Mouse (Mus musculus): ENCODE measurements around the gene Kcnt2.

Gene Kcnt2

DNA sequence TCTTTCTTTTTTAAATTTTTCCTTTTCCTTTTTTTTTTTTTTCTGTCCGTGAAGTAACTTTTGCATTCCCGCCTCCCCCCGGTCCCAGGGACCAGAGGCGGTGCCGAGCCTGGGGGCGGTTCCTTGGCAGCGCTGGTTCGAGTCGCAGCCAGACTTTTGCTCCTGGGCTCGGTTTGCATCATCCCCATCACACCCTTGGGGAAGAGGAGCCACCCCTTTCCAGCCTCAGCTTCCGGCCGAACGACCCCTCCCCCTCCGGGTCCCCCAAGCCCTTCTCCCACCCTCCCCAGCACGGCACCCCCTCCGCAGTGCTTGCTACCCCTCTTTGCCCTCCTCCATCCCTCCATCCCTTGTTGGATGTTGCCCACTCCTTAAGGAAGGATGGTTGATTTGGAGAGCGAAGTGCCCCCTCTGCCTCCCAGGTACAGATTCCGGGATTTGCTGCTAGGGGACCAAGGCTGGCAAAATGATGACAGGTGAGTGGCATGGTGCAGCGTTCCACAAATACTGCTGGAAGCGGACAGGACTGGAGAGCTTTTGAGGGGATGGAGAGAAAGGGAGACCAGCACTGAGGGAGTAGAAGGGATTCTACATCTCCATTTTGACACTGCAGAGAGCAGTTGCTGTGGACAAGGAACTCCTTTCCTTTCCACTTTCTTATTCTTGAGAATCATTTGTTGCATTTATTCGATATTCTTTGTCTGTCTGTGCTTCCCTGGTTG lies at the start of gene Kcnt2:
Gene Kcnt2 (plus strand): TSS at position 283 of the 722 bp plus-strand sequence.
- DNase-seq (ENCODE audit: low spot score in 2 of 2), result peak; percentile 62 to 67

DNA sequence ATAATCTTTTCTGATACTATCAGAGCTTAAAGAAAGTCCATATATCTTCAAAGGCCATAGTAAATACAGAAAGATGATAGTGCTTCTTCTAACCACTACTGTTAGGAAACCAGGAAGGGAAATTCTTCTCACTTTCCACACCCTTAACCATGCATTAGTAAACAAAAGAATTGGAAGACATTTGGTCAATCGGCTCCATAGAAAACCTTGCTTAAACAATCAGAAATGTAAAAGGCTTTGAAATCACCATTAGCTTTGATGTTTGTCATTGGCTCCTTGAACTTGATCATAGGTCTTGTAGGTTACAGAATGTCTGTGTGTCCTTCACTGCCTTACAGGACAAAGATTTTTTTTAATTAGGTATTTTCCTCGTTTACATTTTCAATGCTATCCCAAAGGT lies 40.6 kb upstream of the Kcnt2 start:
- no peak for DNase-seq (ENCODE audit: low spot score in 2 of 2)

DNA sequence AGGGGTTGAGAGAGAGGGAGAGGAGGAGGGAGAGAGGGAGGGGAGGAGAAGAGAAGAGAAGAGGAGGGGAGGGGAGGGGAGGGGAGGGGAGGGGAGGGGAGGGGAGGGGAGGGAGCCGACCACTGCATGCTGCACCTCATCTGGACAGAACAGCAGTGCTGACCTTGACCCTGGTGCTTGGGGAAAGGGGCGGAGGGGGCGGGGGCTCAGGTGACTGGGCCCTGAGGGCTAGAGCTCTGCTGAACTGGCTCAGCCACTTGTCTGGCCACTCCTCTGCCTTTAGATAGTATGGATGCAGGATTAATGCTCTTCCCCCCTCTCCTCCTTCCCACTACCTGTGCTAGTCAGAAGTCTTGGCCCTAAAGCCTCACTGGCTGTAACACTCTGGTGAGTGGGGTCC lies 20.7 kb upstream of the Kcnt2 start:
- no peak for DNase-seq (ENCODE audit: low spot score in 2 of 2)

DNA sequence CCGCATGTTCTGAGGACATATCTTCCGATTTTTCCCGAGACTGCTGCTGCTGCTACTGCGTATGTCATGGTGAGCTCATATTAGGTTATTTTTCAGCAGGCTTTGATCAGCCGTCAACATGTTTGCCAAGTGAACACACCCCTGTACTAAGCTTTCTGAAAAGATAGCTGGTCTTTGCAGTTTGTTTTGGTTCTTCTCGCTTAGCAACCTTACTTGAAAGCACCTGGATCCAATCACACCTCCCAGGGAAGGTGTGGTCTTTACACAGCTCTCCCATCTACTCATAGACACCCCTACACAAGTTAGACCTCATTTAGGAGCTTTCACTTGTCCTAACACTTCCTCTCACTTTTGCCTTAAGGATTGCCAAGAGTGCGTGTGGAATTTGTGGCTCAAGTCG lies 19.3 kb upstream of the Kcnt2 start:
- DNase-seq (ENCODE audit: low spot score in 2 of 2), result no peak

DNA sequence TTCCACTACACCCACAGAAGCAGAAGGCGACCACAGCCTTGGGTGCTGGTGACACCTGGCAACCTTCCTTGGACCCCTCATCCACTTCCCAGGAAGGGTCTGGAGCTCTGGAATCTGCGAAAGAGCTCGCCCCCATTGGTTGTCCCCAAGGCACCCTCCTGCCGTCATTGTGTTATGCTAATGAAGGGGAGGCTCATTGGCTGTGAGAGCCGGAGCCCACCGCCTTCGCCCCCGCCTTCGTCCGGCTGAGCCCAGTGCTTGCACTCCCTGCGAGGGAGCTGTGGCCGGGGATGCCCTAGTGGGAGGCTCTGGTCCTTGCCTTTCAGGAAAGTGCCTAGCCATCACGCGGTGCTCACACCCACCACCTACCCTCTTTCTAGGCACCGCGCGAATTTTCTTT lies 493 bp upstream of the Kcnt2 start:
- DNase-seq (ENCODE audit: low spot score in 2 of 2), result peak; percentile 65

DNA sequence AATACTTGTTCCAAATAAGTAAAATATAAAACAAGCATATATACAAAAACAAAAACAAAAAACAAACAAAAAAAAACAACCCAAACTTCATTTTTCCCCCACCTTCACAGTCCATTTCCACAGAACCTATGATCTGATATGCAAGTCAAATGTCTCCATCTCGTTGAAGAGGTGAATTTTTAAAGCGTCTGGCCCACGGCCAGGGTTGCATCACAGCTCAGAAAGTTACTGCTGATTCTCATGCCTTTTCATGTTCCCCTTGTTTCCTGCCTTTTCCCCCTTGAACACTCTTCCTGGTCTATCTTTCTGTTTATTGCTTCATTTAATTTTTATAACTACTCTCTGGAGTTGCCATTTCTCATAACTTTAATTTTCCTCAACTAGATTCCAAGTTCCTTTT lies 18.7 kb downstream of the Kcnt2 start:
- DNase-seq (ENCODE audit: low spot score in 2 of 2), result no peak

DNA sequence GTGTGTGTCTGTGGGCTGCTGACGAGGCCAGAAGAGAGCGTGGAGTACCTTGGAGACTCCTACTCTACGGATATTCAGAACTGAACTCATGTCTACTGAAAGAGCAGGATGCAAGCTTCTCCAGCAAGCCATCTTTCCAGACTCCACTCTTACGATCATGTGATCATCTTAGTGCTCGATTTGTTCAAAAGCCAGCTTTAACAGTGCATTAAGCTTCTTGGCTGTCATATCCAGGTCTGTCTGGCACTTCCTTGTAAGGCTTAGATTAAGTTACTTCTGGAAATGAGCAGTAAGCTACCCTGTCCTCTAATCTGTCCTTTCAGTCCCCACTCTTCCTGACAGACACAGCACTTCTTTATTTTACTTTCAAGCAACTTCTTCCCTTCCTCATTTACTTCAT lies 20.1 kb downstream of the Kcnt2 start:
- DNase-seq (ENCODE audit: low spot score in 2 of 2), result no peak

DNA sequence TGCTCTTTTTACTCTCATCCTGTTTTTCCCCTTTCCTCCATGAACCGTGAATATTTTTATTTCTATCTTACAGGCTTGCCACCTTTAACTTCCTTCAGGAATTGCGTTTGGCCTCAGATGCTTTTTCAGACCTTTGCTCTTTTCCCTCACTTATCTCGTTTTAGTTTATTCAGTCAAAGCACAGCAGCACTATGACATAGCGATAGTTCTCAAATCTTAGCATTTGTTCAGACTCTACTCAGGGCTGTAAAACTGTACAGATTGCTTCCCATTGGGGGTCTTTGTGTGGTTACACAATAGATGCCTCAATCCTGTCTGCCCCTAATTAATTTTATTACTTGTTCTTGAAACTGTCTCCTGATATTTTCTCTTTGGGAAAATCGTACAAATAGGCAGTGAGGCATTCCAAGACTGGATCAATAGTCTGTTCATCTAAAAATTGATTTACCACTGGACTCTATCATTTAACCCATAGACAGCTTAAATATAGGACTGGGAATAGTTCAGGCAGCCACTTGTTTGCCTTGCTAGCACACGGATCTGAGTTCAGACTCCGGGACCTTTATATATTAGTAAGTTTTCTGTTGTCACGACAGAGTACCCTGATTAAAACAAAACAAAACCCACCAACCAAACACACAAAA lies 20.8 kb downstream of the Kcnt2 start:
- no peak for DNase-seq (ENCODE audit: low spot score in 2 of 2)

DNA sequence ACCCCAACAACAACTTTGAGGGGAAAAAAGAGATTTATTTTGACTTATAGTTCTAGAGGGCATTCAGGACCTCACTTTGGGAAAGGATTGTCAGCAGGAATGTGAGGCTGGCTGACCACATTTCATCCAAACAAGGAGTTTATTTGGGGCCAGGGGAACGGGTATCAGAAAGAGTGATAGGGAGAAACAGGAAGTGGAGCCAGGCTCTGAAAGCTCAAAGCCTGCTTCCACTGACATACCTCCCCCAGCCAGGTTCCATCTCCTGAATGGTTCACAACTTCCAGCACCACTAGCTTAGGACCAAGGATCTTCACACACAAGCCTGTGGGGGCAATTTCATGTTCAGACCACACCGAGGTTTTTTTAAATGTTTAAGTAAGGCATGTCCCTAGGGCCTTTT lies 21.3 kb downstream of the Kcnt2 start:
- no peak for DNase-seq (ENCODE audit: low spot score in 2 of 2)

DNA sequence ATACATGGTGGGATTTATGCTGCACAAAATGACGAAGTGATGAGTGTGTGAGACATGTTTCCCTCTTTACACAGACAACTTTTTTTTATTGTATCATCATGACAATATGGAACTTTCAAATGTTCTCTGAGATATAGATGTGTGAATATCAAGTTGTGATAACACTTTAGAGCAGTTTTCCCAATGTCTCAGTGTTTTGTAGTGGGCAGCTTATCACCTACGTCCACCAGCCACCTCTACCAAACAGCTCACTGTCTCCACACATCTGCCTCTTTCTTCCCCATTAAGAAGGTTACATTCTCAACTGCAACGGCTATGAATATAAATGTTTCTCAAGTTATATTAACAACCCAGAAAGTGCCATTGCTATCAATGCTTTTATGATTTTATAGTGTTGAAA lies 27.7 kb downstream of the Kcnt2 start:
- DNase-seq (ENCODE audit: low spot score in 2 of 2), result no peak

DNA sequence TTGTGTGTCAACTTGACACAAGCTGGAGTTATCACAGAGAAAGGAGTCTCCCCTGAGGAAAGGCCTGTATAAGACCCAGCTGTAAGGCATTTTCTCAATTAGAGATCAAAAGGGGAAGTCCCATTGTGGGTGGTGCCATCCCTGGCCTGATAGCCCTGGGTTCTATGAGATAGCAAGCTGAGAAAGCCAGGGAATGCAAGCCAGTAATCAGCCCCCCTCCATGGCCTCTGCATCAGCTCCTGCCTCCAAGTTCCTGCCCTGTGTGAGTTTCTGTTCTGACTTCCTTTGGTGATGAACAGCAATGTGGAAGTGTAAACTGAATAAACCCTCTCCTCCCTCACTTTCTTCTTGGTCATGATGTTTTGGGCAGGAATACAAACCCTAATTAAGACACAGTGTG lies 29.9 kb downstream of the Kcnt2 start:
- no peak for DNase-seq (ENCODE audit: low spot score in 2 of 2)

DNA sequence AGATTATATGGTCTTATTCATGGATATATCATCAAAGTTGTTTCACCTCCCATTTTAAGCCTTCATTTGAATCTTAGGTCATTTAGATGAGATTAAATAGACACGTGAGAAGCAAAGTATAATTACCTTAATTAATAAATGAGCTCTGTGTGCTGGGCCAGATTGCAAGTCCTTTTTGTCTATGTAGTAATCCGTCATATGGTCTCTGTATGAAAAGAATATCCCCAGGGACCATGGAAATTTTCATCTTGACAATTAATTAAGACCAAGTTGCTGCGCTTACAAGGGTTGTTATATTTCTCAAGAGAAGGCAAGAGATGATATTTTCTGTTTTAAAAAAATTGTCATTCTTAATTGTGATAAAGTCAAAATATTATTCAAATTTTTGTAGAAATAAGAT lies 47.2 kb downstream of the Kcnt2 start:
- DNase-seq (ENCODE audit: low spot score in 2 of 2), result no peak

DNA sequence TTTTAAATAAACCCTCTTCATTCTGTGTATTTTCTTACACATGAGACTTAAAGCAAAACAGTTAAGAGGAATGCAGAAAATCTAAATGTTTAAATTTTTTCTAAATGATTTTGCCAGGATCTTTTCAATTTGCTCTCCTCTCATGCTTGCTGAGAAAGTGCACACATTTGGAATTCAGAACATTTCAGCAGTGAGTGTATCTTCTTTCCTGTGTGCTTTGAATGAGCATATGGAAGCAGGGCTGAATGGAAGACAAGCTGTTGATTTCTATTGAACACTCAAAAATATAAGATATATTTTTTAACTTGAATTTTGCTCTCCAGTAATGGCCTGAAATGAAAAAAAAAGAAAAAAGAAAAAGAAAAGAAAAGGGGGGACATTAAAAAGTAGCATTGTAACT lies 49.5 kb downstream of the Kcnt2 start:
- no peak for DNase-seq (ENCODE audit: low spot score in 2 of 2)

DNA sequence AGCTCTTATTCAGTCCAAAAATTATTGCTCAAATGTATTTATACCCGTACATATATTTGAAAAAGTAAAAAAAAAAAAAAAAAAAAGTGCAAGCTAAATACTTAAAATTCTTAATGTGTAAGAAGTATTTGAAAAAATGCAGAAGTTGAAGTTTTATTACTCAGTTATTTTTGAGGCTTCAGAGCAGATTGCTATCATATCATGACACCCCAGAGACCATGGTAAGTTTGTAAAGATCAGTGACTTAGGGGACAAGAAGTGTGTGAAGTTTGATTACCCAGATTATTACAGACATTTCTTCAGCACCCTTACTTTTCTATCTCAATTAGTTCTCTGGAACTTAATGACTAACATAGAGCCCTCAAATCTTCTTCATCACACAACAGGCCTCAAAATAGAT lies 58.3 kb downstream of the Kcnt2 start:
- no peak for DNase-seq (ENCODE audit: low spot score in 2 of 2)

DNA sequence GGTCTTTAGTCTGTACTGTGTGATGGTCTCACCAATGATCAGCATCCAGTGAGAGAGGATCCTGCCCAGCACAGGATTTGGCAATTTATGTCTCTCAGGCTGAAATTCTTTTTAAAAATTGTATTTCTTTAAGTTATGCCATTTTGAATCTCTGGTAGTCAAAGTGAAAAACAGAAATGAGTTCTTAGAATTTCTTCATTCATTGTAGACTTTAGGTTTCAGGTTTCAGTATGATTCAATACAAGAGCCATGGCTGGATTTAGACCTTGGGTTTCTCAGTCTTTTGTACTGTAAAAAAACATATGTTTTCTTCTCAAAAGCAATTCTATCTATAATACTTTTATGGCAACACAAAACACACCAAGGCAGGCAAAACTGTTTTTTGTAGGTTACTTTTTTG lies 59.4 kb downstream of the Kcnt2 start:
- no peak for DNase-seq (ENCODE audit: low spot score in 2 of 2)

DNA sequence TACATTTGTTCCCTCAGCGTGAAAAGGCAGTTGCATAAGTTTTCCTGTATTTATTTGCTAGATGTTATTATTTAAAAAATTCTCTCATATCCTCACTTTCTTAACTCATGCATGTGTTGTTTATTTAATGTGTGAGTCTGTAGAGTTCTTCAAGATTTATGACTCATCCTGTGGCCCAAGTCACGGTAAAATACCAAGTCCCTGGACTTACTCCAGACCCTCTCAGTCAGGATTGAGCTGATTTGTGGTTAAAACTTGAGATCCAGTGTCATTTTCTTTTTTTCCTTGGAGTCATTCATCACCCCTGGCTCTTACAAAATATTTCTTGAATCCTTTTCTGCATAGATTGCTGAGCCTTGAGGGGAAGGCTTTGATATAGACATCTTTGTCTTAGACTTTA lies 60.4 kb downstream of the Kcnt2 start:
- no peak for DNase-seq (ENCODE audit: low spot score in 2 of 2)

DNA sequence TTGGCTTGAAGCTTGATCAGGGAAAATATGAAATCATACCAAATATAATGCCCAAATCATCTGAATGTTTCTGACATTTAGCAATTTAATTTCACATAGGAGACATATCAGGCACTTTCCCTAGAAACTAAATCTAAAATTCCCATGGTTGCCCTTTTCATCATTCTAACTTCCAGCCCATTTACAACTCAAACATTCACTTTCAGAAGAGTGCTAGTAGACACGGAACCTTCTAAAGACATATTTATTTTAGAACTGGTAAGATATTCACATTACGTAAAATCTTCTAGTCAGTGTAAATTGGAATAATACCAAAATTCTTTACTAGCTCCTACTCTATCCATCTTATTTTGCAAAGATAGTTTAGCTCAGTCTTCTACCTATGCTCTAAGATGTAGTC lies 64.8 kb downstream of the Kcnt2 start:
- no peak for DNase-seq (ENCODE audit: low spot score in 2 of 2)

DNA sequence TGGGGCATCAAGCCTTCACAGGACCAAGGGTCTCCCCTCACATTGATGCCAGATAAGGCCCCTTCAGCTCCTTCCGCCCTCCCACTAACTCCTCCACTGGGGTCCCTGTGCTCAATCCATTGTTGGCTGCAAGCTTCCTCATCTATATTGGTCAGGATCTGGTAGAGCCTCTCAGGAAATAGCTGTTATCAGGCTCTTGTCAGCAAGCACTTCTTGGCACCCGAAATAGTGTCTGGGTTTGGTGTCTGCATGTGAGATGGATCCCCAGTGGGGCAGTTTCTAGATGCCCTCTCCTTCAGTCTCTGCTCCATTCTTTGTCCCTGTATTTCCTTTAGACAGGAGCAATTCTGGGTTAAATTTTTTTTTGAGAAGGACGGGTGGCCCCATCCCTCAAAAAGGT lies 79.1 kb downstream of the Kcnt2 start:
- DNase-seq (ENCODE audit: low spot score in 2 of 2), result no peak

DNA sequence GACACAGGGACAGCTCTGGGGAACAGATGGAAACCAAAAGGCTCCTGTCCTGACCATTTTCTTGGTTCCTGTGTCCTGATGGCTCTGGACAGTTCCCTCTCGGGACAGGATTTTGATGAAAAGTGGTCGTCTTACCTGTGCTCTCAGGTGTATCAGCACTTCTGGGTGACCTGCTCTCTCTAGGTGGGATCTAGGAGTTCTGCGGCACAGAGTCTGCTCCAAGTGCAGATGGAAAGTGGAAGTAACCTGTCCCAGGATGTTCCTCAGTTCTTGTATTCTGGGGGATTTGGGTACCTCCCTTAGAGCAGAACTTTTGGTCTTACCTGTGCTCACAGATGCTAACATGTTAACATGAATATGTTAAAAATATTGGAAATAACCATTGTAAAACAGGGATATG lies 80.8 kb downstream of the Kcnt2 start:
- DNase-seq (ENCODE audit: low spot score in 2 of 2), result no peak

DNA sequence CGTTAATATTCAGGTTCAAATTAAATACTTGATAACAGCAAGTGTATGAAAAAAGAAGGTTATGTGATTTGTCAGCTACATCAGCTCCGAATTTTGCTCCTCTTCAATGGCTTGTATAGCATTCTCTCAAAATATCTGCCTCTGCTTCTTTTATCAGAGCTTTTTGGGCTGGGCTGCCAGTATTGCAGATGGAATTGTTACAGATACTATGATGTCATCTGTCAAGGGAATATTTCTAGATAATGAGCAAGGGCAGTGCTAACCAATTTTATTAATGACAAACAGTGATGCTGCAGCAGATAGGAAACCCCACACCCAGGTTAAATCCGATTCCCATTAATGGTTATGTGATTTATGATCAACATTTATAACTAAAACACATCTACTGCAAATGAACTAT lies 87.7 kb downstream of the Kcnt2 start:
- no peak for DNase-seq (ENCODE audit: low spot score in 2 of 2)

DNA sequence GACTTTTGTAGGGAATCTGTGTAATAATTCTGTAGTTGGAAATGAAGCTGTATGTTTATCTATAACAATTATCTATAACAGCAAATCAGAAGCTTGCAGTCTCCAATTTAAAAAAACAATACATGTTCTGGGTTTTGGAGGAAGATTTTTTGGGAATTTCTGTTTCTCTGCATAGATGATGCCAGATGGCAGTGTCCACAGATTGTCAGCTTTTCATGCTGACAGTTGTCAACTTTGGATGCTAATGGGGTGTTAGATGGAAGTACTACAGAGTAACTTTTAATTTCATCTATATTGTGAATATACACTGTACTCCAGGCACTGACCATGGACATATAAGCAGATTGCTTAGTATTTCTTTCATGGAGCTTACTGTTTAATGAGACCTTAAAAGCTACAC lies 92.5 kb downstream of the Kcnt2 start:
- DNase-seq (ENCODE audit: low spot score in 2 of 2), result no peak

DNA sequence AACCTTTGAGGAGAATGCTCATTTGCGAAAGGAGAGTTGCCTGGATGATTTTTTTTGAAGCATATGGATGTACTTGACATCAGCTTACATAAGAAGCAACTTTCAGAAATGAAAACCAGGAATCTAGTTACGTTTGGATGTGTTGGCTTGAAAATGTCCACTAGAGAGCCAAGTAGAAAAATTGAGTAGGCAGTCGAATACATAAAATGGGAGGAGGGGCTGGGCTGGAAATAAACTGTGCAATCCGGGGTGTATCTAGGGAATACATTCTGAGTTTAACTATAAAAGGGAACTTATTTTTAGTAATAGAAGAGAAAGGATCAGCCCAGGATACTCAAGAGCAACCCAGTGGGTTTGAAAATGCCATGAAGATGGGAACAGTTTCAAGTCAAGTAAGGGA lies 93.4 kb downstream of the Kcnt2 start:
- peak; percentile 38 to 43 for DNase-seq (ENCODE audit: low spot score in 2 of 2)

DNA sequence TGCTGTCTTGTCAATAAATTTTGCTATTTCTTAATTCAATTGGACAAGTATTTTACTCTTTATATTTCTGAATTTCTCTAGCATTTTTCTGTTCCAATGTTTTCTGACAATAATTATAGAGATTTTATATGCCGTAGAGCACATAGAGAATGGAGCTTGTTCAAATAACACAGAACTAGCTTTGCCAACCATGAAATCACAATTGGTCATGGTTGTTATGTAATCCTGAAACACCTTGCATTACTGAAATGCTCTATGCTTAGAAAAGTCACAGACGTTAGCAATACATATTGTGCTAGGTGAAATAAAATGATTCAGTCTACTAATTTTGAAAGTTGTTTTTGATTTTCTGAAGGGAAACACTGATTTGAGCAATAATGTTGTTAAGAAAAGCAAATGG lies 118.8 kb downstream of the Kcnt2 start:
- DNase-seq (ENCODE audit: low spot score in 2 of 2), result no peak

DNA sequence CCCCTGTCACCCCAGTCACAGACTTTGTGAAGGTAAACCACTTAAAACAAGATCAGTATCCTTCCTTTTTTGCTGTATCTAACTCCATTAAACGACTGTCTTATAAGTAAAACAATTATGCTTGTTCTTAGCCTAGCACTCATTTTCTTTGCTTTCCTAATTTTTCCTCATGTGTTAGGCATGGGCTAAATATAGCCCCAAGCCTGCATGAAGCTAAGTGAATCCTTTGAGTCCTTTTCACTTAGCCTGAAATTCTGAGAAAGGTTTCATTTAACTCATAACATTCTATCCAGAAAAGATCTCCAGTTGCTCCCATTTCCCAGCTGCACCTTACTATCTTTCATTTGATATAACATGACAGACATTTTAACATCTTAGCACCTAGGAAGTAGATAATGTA lies 127.6 kb downstream of the Kcnt2 start:
- DNase-seq (ENCODE audit: low spot score in 2 of 2), result no peak
